Mouse (Mus musculus): ENCODE data around the gene Pakap.
A peak's percentile ranks its signal among the peaks of the same experiment; 100 is the strongest.

The Pakap gene

GRCm38 (mm10) chr4:57846991-57847422 lies 279.0 kb downstream of the Pakap start:
- DNase-seq, result no peak

- DNase-seq, result no peak
Measured at GRCm38 (mm10) chr4:57847676-57848075, 279.7 kb downstream of the Pakap start.

GRCm38 (mm10) chr4:57849465-57849864 lies 281.5 kb downstream of the Pakap start:
- no peak for DNase-seq

GRCm38 (mm10) chr4:57851731-57852130 lies 283.8 kb downstream of the Pakap start:
- DNase-seq, result no peak

- no peak for DNase-seq
Measured at GRCm38 (mm10) chr4:57852461-57853040, 284.6 kb downstream of the Pakap start.

- no peak for DNase-seq
Measured at GRCm38 (mm10) chr4:57854181-57854580, 286.2 kb downstream of the Pakap start.

- no peak for DNase-seq
Measured at GRCm38 (mm10) chr4:57855281-57855941, 287.4 kb downstream of the Pakap start.

GRCm38 (mm10) chr4:57856673-57857072 lies 288.7 kb downstream of the Pakap start:
- DNase-seq, result no peak

GRCm38 (mm10) chr4:57860204-57860611 lies 292.2 kb downstream of the Pakap start:
- DNase-seq, result no peak

GRCm38 (mm10) chr4:57861166-57861565 lies 293.2 kb downstream of the Pakap start:
- no peak for DNase-seq

- no peak for DNase-seq
Measured at GRCm38 (mm10) chr4:57861856-57862255, 293.9 kb downstream of the Pakap start.

GRCm38 (mm10) chr4:57862269-57862986 lies 294.4 kb downstream of the Pakap start:
- DNase-seq, result no peak

GRCm38 (mm10) chr4:57866088-57866487 lies 298.1 kb downstream of the Pakap start:
- DNase-seq, result no peak

GRCm38 (mm10) chr4:57866990-57867389 lies 299.0 kb downstream of the Pakap start:
- no peak for DNase-seq

GRCm38 (mm10) chr4:57867454-57867853 lies 299.5 kb downstream of the Pakap start:
- DNase-seq, result no peak

GRCm38 (mm10) chr4:57879137-57879536 lies 311.2 kb downstream of the Pakap start:
- DNase-seq, result no peak

GRCm38 (mm10) chr4:57879804-57880357 lies 311.9 kb downstream of the Pakap start:
- peak; percentile 64 for DNase-seq

- no peak for DNase-seq
Measured at GRCm38 (mm10) chr4:57883520-57884421, 315.8 kb downstream of the Pakap start.

- DNase-seq, result no peak
Measured at GRCm38 (mm10) chr4:57884511-57884910, 316.5 kb downstream of the Pakap start.

GRCm38 (mm10) chr4:57885186-57885585 lies 317.2 kb downstream of the Pakap start:
- no peak for DNase-seq

GRCm38 (mm10) chr4:57886066-57886887 lies 318.3 kb downstream of the Pakap start:
- no peak for DNase-seq

GRCm38 (mm10) chr4:57886888-57887230 lies 318.9 kb downstream of the Pakap start:
- no peak for DNase-seq
